Mouse (Mus musculus): ENCODE measurements around the gene Rgs10.
"Not testable (repeated sequence)": the region's sequence is repeated elsewhere in the genome, so short reads cannot be mapped to it uniquely, and the experiment has no call there.

The Rgs10 gene

GRCm38 (mm10) chr7:128345691-128346090 lies 72.9 kb downstream of the Rgs10 start:
- no peak for DNase-seq (ENCODE audit: low read depth in 1 of 2, low spot score in 2 of 2)

DNA sequence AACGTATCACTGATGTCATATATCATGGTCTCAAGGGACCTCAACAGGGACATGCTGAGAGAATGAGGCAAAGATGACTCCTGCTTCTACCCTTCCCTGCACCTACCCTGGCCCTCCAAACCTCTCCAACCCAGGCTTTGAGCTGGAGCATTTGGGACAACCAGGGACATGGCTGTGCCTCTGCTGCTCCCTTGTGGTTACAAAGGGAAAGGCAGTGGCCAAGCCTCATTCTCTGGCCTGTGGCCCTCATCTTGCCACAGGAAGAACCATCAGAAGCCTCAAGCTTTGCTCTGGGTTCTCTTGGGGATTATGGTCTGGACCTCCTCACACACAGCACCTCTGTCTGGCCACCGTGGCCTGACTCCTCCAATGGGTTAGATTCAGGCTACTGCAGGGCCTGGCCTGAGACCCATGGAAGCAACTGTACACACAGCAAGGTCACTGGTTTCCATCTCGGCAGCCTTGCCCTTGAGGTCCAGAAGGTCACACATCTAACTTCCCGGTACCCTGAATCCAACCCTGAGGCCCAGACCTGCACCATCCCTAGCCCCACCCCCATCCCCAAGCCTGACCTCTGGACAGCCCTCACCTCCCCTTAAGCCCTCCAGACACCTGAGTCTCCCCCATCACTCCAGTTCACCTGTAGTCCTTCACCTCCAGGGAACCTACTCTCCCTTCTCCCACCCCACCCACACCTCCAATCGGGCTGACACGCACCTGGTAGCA lies 73.5 kb downstream of the Rgs10 start:
- DNase-seq (ENCODE audit: low read depth in 1 of 2, low spot score in 2 of 2): peak; percentile 27 to 62

DNA sequence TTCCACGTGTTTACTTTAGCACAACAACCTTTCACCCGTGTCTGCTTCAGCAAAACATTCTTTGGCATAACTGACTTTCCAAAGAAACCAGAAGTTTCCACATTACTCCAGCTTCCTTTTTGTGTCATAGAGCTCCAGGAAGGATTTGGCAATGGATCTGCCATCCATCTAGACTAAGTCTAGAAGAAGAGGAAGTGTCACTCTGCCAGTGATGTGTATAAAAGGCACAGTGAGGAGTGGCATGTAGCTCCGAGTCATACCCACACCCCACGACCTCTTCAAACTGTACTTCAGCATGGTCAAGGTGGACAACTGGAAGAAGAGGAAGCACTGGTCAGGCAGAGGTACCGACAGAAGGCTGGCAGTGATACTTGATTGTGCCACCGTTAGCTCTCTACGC lies 74.1 kb downstream of the Rgs10 start:
- no peak for DNase-seq (ENCODE audit: low read depth in 1 of 2, low spot score in 2 of 2)

GRCm38 (mm10) chr7:128342691-128343090 lies 75.9 kb downstream of the Rgs10 start:
- not testable (repeated sequence) for DNase-seq (ENCODE audit: low read depth in 1 of 2, low spot score in 2 of 2)

GRCm38 (mm10) chr7:128340321-128340720 lies 78.2 kb downstream of the Rgs10 start:
- not testable (repeated sequence) for DNase-seq (ENCODE audit: low read depth in 1 of 2, low spot score in 2 of 2)

DNA sequence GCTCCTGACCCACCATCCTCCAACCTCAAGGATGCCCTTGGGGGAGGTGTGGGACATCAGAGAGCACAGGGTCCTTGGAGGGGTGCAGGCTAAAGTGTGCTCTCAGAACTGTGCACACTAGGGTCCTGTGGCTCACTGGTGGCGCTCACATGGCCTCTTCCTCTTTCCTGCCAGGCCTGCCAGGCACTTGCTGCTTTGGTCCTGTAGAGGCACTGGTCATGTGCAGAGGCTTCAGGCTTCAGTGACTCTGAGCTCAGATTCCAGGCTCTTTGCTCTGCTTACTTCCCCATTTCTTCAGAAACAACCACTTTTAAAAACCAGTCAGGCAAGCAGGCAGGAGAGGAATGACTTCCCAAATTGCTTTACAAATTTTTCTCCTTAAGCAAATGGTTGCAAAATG lies 85.7 kb downstream of the Rgs10 start:
- peak; percentile 31 to 33 for DNase-seq (ENCODE audit: low read depth in 1 of 2, low spot score in 2 of 2)

- DNase-seq (ENCODE audit: low read depth in 1 of 2, low spot score in 2 of 2): no peak
Observed at GRCm38 (mm10) chr7:128330981-128331380, 87.6 kb downstream of the Rgs10 start.

DNA sequence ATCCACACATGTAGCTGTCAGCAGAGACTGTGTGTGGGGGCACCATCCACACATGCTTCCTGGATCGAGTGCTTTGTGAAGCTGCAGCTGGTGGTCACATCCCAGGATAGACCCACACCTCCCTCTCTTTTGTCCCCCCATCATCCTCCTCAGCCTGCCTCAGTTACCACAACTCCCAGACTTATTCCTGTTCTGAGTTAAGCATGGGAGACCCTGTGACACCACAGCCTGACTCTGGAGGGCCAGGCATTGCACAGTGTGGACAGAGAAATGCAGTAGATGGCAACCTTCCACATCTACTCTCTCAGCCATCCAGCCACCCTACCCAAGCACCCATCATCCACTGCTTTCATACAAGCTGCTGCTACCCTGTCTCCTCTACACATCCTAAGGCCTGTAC lies 93.6 kb downstream of the Rgs10 start:
- DNase-seq (ENCODE audit: low read depth in 1 of 2, low spot score in 2 of 2): no peak

Measured in monocyte, adult 2 months (primary cell).